Mouse (Mus musculus) thymus, adult 2 months (tissue): ENCODE results near the gene Spata2l. TPM values are rescaled to one million over a fixed set of nuclear protein-coding genes. Genes with fewer than 3 reads are reported as not detected.

Experiments
- DNase-seq: peaks from one replicate; pipeline ENCODE4 v3.0.0; 2021
- H3K27ac ChIP-seq: fragments of 200-500 bp; 2 replicates; pipeline ENCODE4 v1.5.1; 2012; ENCODE audit warnings: low read length, control low read depth; ENCODE audit not compliant: control insufficient read depth, insufficient read depth
- H3K27me3 ChIP-seq: fragments of 200-500 bp; 2 replicates; pipeline ENCODE4 v1.6.1; 2012; ENCODE audit warnings: mild to moderate bottlenecking, low read length, moderate library complexity, mixed read lengths; ENCODE audit not compliant: control insufficient read depth, insufficient read depth
- H3K36me3 ChIP-seq: fragments of 200-500 bp; 2 replicates; pipeline ENCODE4 v1.6.1; 2012; ENCODE audit warnings: mild to moderate bottlenecking, low read length, moderate library complexity; ENCODE audit not compliant: control insufficient read depth, insufficient read depth
- H3K4me1 ChIP-seq: fragments of 200-500 bp; replicated peaks from 2 replicates; pipeline ENCODE4 v1.6.1; 2012; ENCODE audit warnings: low read length; ENCODE audit not compliant: control insufficient read depth, insufficient read depth
- H3K4me3 ChIP-seq: fragments of 200-500 bp; 2 replicates; pipeline ENCODE4 v1.5.1; 2012; ENCODE audit warnings: mild to moderate bottlenecking, low read length, control low read depth, moderate library complexity; ENCODE audit not compliant: control insufficient read depth, insufficient read depth
- CTCF ChIP-seq: fragments of 200-500 bp; IDR thresholded peaks from 2 replicates; pipeline ENCODE4 v1.5.1; 2012; ENCODE audit warnings: mild to moderate bottlenecking, control low read depth, low read length, moderate library complexity, borderline replicate concordance; ENCODE audit not compliant: control insufficient read depth, poor library complexity, insufficient read depth; ENCODE audit errors: extremely low read depth
- POLR2A ChIP-seq: fragments of 200-500 bp; IDR thresholded peaks from 2 replicates; pipeline ENCODE4 v1.6.1; 2012; ENCODE audit warnings: mild to moderate bottlenecking, low read length, control low read depth, moderate library complexity; ENCODE audit not compliant: control insufficient read depth, poor library complexity, insufficient read depth; ENCODE audit errors: extremely low read depth
- WGBS: fragments of 180-500 bp; shearing (Covaris S2); methylation state at CpG from one replicate; pipeline ENCODE4 v1.1.7; 2018; 5-methylcytosine and 5-hydroxymethylcytosine counted together
- polyA plus RNA-seq: library from polyadenylated mRNA; depleted of rRNA; stranded (reverse); fragments of >200 nt; gene quantifications from 2 replicates; pipeline ENCODE4 v1.2.3, GENCODE M21; 2012

Gene Spata2l
- polyA plus RNA-seq, 1 experiment, result 34.0 TPM

- 3% methylated on average over 59 of the region's 59 CpGs for WGBS
- TF ChIP-seq POLR2A (peak; percentile 70), CTCF (0 out of 2 replicates have a peak, but pooled peaks have one; percentile 17)
- no peaks in the 10 kb centered on the region for H3K36me3 ChIP-seq
- peak within 1 kb of the TSS; percentile 70 for H3K4me3 ChIP-seq
- no peaks in the 10 kb centered on the region for H3K27me3 ChIP-seq
- peak; percentile 89 for DNase-seq
- H3K27ac ChIP-seq, result 0 out of 2 replicates have a peak within 1 kb of the TSS, but pooled peaks have one; percentile 15
- H3K4me1 ChIP-seq, result peaks cover 7% of the 10 kb centered on the region
Measured at GRCm38 (mm10) chr8:123224278-123225266, 11.5 kb downstream of the Spata2l start, which contains the start of gene Cdk10. Gene Cdk10, plus strand, starts transcription at chr8:123224842.

DNA sequence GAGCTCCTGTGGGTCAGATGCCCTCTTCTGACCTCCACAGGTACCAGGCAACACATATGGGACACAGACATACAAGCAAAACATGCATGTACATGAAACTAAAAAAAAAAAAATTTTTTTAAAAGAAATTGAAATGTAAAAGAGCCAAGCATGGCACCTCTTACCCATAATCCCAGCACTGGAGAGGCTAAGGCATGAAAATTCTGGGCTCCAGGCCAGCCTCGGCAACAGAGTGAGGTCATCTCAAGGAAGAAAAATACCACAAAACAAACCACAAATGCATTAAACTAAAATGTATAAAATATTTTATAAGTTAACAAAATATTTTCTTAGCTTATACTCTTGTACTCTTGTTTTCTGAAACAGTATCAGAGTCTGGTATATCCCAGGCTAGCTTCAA lies 15.1 kb downstream of the Spata2l start:
- Histone ChIP-seq H3K27me3 (no peaks in the 10 kb centered on the region), H3K36me3 (no peaks in the 10 kb centered on the region), H3K27ac (no peak overlapping the region), H3K4me3 (no peak overlapping the region), H3K4me1 (peaks cover 7% of the 10 kb centered on the region)
- no peak for DNase-seq
- TF ChIP-seq CTCF, result no peak
- no peak for TF ChIP-seq POLR2A
- 18% methylated on average over 1 of the region's 1 CpGs for WGBS

- H3K36me3 ChIP-seq, result no peaks in the 10 kb centered on the region
- H3K4me3 ChIP-seq, result no peak overlapping the region
- no peaks in the 10 kb centered on the region for H3K27me3 ChIP-seq
- TF ChIP-seq CTCF (no peak), POLR2A (no peak)
- no peak for DNase-seq
- H3K4me1 ChIP-seq, result peaks cover 12% of the 10 kb centered on the region
- 87% methylated on average over 3 of the region's 3 CpGs for WGBS
- no peak overlapping the region for H3K27ac ChIP-seq
Measured at GRCm38 (mm10) chr8:123215430-123215829, 20.6 kb downstream of the Spata2l start.

DNA sequence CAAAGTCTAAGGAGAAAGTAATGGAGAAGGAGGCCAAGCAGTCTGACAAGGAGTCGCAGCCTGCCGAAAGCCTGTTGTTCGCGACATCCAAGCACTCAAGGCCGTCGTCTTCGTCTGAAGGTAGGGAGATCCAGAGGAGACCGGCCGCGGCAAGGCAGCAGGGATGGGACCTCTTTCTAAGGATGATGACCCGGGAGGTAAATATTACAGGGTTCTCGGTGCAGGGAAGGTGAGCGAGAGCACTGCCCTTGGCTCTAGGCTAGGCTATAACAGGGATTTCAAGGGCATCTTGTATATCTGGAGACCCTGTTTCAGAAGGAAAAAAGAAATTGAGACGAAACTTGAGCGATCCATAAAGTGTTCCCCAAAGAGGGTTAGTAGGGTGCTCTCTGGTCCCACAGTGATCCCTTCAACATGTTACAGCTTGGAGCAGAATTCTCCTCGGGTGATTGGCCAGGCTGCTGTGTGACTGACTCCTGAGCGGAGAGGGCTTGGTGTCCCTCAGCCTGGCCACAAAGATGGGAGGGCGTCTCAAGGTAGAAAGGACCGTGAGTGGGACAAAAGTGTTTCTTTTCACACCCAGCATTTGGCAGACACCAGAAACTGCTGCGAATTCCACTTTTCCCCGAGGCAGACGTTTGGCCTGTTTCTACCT lies 22.8 kb downstream of the Spata2l start:
- Histone ChIP-seq H3K36me3 (peaks cover 11% of the 10 kb centered on the region), H3K27ac (no peak overlapping the region), H3K4me1 (peaks cover 12% of the 10 kb centered on the region), H3K27me3 (no peaks in the 10 kb centered on the region), H3K4me3 (peak overlapping the region; percentile 60)
- WGBS, result 29% methylated on average over 22 of the region's 22 CpGs
- DNase-seq, result no peak
- TF ChIP-seq POLR2A (no peak), CTCF (no peak)

DNA sequence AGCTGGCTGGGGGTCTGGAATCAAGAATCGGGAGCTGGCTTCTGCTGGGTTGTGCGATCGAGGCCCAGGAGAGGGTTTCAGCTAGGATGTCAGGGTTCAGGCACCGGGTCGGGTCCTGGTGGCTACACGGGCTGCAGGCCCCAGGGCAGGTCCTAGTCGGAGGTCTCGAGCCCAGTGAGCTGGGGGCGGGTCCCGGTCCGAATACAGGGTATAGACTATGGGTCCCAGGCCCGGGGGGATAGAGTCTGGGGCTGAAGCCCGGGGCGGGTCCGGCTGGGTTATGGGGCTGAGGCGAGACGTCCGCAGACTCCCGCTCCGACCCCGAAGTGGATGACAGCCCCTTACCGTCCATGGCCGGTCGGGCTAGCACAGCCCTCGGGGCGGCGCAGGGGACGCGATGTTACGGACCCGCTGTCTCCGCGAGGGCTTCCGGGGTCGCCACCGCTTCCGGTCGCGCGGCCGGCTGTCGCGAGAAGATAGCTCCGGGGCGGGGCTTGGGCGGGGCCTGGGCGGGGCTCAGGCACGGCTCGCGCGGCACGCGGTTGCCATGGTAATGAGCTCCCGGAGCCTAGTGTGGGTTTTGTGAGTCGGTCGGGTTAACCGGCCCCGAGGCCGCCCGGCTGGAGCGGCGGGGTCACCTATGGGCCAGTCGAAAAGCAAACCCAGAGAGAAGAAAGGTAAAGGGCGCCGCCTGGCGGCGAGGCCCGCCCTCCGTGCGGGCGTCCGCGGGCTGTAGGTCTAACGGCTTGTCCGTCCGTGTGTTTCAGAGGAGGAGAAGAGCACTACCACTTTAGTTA lies 23.5 kb downstream of the Spata2l start, which contains the start of the genes Chmp1a and Spata33:
Chmp1a (minus strand) TSS at position 443 of the 797 bp plus-strand sequence.
Spata33 (plus strand) TSS at position 512 of the 797 bp plus-strand sequence.
- under 1% methylated on average over 76 of the region's 76 CpGs for WGBS
- peak; percentile 86 for TF ChIP-seq POLR2A
- TF ChIP-seq CTCF, result peak; percentile 83; the same call in 1 of the 2 replicates
- peaks cover 12% of the 10 kb centered on the region for H3K4me1 ChIP-seq
- H3K27me3 ChIP-seq, result no peaks in the 10 kb centered on the region
- no peak within 1 kb of the TSS for H3K27ac ChIP-seq
- peak within 1 kb of the TSS; percentile 60 for H3K4me3 ChIP-seq
- peak; percentile 81 for DNase-seq
- H3K36me3 ChIP-seq, result peaks cover 18% of the 10 kb centered on the region

DNA sequence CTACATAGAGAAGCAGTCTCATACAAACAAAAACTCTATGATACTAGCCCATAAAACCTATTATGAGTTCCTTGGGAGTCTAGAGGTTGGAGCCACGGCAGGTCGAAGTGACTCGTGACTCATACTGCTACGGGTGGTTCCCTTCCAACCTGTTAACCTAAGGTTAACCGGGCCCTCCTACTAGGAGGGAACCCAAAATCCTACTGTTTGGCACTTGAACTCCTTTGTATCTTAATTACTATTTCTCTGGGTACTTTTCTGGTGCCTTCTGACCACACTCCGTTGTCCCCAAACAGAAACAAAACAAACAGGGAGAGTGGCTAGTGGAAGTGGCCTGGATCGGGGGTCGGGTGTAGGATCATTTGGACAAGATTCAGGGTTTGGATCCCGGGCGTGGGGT lies 24.2 kb downstream of the Spata2l start:
- TF ChIP-seq CTCF, result no peak
- H3K4me3 ChIP-seq, result peak overlapping the region; percentile 60
- peaks cover 24% of the 10 kb centered on the region for H3K36me3 ChIP-seq
- WGBS, result 17% methylated on average over 10 of the region's 10 CpGs
- H3K27me3 ChIP-seq, result no peaks in the 10 kb centered on the region
- no peak for DNase-seq
- H3K27ac ChIP-seq, result no peak overlapping the region
- H3K4me1 ChIP-seq, result peaks cover 12% of the 10 kb centered on the region
